8 mouse cellular contexts compared by ENCODE assay signal in genomic region chr4:155774280-155774754, GRCm38 (mm10). TPM values are rescaled to one million over a fixed set of nuclear protein-coding genes. Genes with fewer than 3 reads are reported as not detected.
A peak's percentile ranks its signal among the peaks of the same experiment; 100 is the strongest.
DNase-seq lines count a peak whose midpoint lies in the region; ATAC-seq and TF ChIP-seq lines count a peak whose summit lies in the region.

Gene Vwa1, minus strand, starts transcription at chr4:155774698.

- H3K9me3 ChIP-seq in heart, embryonic 13.5 days: no peaks in the 10 kb centered on the region
- H3K9me3 ChIP-seq in kidney, postnatal 0 days (replicated peaks; ENCODE audit: low read length): no peaks in the 10 kb centered on the region
- H3K9me3 ChIP-seq in liver, embryonic 13.5 days (replicated peaks): no peaks in the 10 kb centered on the region
- H3K9me3 ChIP-seq in neural tube, embryonic 11.5 days (ENCODE audit: control insufficient read depth, low read length): no peaks in the 10 kb centered on the region

- H3K4me3 ChIP-seq in heart, embryonic 13.5 days: peak within 1 kb of the TSS; percentile 50
- H3K4me3 ChIP-seq in kidney, postnatal 0 days (replicated peaks; ENCODE audit: low read depth, low read length): peak within 1 kb of the TSS; percentile 32
- peak within 1 kb of the TSS; percentile 40 for H3K4me3 ChIP-seq in liver, embryonic 13.5 days (replicated peaks)
- H3K4me3 ChIP-seq in neural tube, embryonic 11.5 days (ENCODE audit: low read depth, low read length): peak within 1 kb of the TSS; percentile 30

- DNase-seq in CD4-positive, CD25-positive, alpha-beta regulatory T cell, adult 2 months (ENCODE audit: low read depth, low spot score): peak; percentile 85
- peak; percentile 43 for DNase-seq in c-Kit-negative CD71-positive TER-119-positive erythroid progenitor cells, embryonic 14.5 days (ENCODE audit: low read depth, low spot score)
- peak; percentile 82 for DNase-seq in fibroblast of lung, adult 2 months (ENCODE audit: low read depth)
- peak; percentile 92 for DNase-seq in kidney, postnatal 0 days (ENCODE audit: low spot score)
- peak; percentile 82 for DNase-seq in liver, embryonic 13.5 days
- DNase-seq in neural tube, embryonic 11.5 days (ENCODE audit: low spot score): peak; percentile 86
- peak; percentile 84 for DNase-seq in telencephalon, adult 2 months (ENCODE audit: low read depth, low spot score)

- H3K4me2 ChIP-seq in heart, embryonic 13.5 days: peak within 1 kb of the TSS; percentile 78
- peak within 1 kb of the TSS; percentile 77 for H3K4me2 ChIP-seq in kidney, postnatal 0 days (ENCODE audit: low read length)
- peak within 1 kb of the TSS; percentile 67 for H3K4me2 ChIP-seq in liver, embryonic 13.5 days
- H3K4me2 ChIP-seq in neural tube, embryonic 11.5 days (ENCODE audit: low read depth): peak within 1 kb of the TSS; percentile 68

- peaks cover 57% of the 10 kb centered on the region for H3K4me1 ChIP-seq in heart, embryonic 13.5 days
- H3K4me1 ChIP-seq in kidney, postnatal 0 days (replicated peaks; ENCODE audit: insufficient read depth, low read length): peaks cover 11% of the 10 kb centered on the region
- H3K4me1 ChIP-seq in liver, embryonic 13.5 days (replicated peaks): peaks cover 51% of the 10 kb centered on the region
- peaks cover 6% of the 10 kb centered on the region for H3K4me1 ChIP-seq in neural tube, embryonic 11.5 days (ENCODE audit: control insufficient read depth, insufficient read depth, low read length)

- H3K27ac ChIP-seq in heart, embryonic 13.5 days (replicated peaks): peak within 1 kb of the TSS; percentile 61
- H3K27ac ChIP-seq in kidney, postnatal 0 days: peak within 1 kb of the TSS; percentile 47; the same call in 1 of the 2 replicates
- no peak within 1 kb of the TSS for H3K27ac ChIP-seq in liver, embryonic 13.5 days
- H3K27ac ChIP-seq in neural tube, embryonic 11.5 days (ENCODE audit: low read depth, low read length): no peak within 1 kb of the TSS; the same call in 1 of the 2 replicates

- peak within 1 kb of the TSS; percentile 74 for H3K9ac ChIP-seq in heart, embryonic 13.5 days
- H3K9ac ChIP-seq in kidney, postnatal 0 days (ENCODE audit: low read depth, low read length): peak within 1 kb of the TSS; percentile 47; the same call in 1 of the 2 replicates
- H3K9ac ChIP-seq in liver, embryonic 13.5 days: no peak within 1 kb of the TSS
- peak within 1 kb of the TSS; percentile 44 for H3K9ac ChIP-seq in neural tube, embryonic 11.5 days (ENCODE audit: low read length)

- H3K27me3 ChIP-seq in heart, embryonic 13.5 days (replicated peaks): peaks cover 46% of the 10 kb centered on the region
- no peaks in the 10 kb centered on the region; the same call in 1 of the 2 replicates for H3K27me3 ChIP-seq in kidney, postnatal 0 days (ENCODE audit: insufficient read depth, low read length)
- H3K27me3 ChIP-seq in liver, embryonic 13.5 days: peaks cover 64% of the 10 kb centered on the region
- no peaks in the 10 kb centered on the region for H3K27me3 ChIP-seq in neural tube, embryonic 11.5 days (ENCODE audit: control insufficient read depth, insufficient read depth, low read length)

- ATAC-seq in heart, embryonic 13.5 days (ENCODE audit: extremely low read depth, insufficient number of reproducible peaks, low FRiP score, low TSS enrichment): peak; percentile 49; the same call in 1 of the 2 replicates
- ATAC-seq in kidney, postnatal 0 days (replicated peaks; ENCODE audit: low FRiP score, low read depth): peak; percentile 59
- peak; percentile 71 for ATAC-seq in liver, embryonic 13.5 days (ENCODE audit: low read depth)
- ATAC-seq in neural tube, embryonic 11.5 days (ENCODE audit: insufficient read depth, low FRiP score, low TSS enrichment): peak; percentile 31

- no peak for TF ChIP-seq CTCF in kidney, postnatal 0 days (IDR thresholded peaks at IDR 0.05; ENCODE audit: low read depth)

- WGBS in heart, embryonic 13.5 days: 1% methylated on average over 35 of the region's 35 CpGs
- WGBS in kidney, postnatal 0 days: 2% methylated on average over 35 of the region's 35 CpGs
- WGBS in liver, embryonic 13.5 days (ENCODE audit: insufficient replicate concordance): 1% methylated on average over 35 of the region's 35 CpGs
- 1% methylated on average over 35 of the region's 35 CpGs for WGBS in neural tube, embryonic 11.5 days

- no peaks in the 10 kb centered on the region for H3K36me3 ChIP-seq in heart, embryonic 13.5 days
- H3K36me3 ChIP-seq in kidney, postnatal 0 days (ENCODE audit: insufficient read depth, low read length): no peaks in the 10 kb centered on the region
- no peaks in the 10 kb centered on the region for H3K36me3 ChIP-seq in liver, embryonic 13.5 days
- no peaks in the 10 kb centered on the region for H3K36me3 ChIP-seq in neural tube, embryonic 11.5 days (ENCODE audit: control insufficient read depth, insufficient read depth, low read length)

RNA-seq across cellular contexts. Expression of gene Vwa1, which starts in this region (rescaled TPM):
- polyA plus RNA-seq in heart, embryonic 13.5 days (2015; fragmentation: Nextera tagmentation; extraction: Ambion mirVana): 3.5 and 3.7 TPM in 2 replicates
- polyA plus RNA-seq in kidney, postnatal 0 days (2015; fragmentation: Nextera tagmentation; extraction: Ambion mirVana): 14.8 and 16.4 TPM in 2 replicates
- polyA plus RNA-seq in liver, embryonic 13.5 days (2015; fragmentation: Nextera tagmentation; extraction: Ambion mirVana): 0.43 and 0.45 TPM in 2 replicates
- 11.7 and 13.1 TPM in 2 replicates for polyA plus RNA-seq in neural tube, embryonic 11.5 days (2014; fragmentation: Nextera tagmentation; extraction: Ambion mirVana)

Comparison
In these comparisons a context has a peak if more than half of its experiments do, and no peak if none do; other contexts are left out.
1. Peak in DNase-seq, ATAC-seq, H3K4me3 ChIP-seq and H3K4me2 ChIP-seq in liver, embryonic 13.5 days; RNA of the gene not detected or under 1 TPM.
2. H3K27ac ChIP-seq: peak in heart, embryonic 13.5 days (single experiment) and kidney, postnatal 0 days (single experiment); none in liver, embryonic 13.5 days (single experiment) and neural tube, embryonic 11.5 days (single experiment).
3. Peak in every context shown above with its lines, with median percentiles within 50 percentile points of each other: DNase-seq, ATAC-seq, H3K4me2 ChIP-seq and H3K4me3 ChIP-seq.